ENCODE assay signal across 8 mouse cellular contexts in genomic region chr2:38578602-38579521, GRCm38 (mm10).
DNase-seq lines count a peak whose midpoint lies in the region; ATAC-seq lines count a peak whose summit lies in the region.

No protein-coding gene starts in this region.

- H3K4me1 ChIP-seq in hindbrain, embryonic 11.5 days (replicated peaks; ENCODE audit: control insufficient read depth, insufficient read depth, low read length): peaks cover 9% of the 10 kb centered on the region
- peaks cover 18% of the 10 kb centered on the region; the same call in 1 of the 2 replicates for H3K4me1 ChIP-seq in heart, embryonic 10.5 days

- H3K27me3 ChIP-seq in hindbrain, embryonic 11.5 days (ENCODE audit: control insufficient read depth, insufficient read depth, low read length): no peaks in the 10 kb centered on the region
- H3K27me3 ChIP-seq in heart, embryonic 10.5 days (ENCODE audit: insufficient read depth, poor library complexity, severe bottlenecking): no peaks in the 10 kb centered on the region

- no peaks in the 10 kb centered on the region for H3K9me3 ChIP-seq in hindbrain, embryonic 11.5 days (ENCODE audit: control insufficient read depth, low read length)
- H3K9me3 ChIP-seq in heart, embryonic 10.5 days: no peaks in the 10 kb centered on the region

- peak; percentile 12 for DNase-seq in kidney, postnatal 14 days
- no peak for DNase-seq in kidney, postnatal 36 days
- peak; percentile 34 for DNase-seq in hindbrain, embryonic 11.5 days (ENCODE audit: low spot score)
- peak; percentile 67 for DNase-seq in lung, postnatal 14 days
- DNase-seq in right cerebral cortex, postnatal 25 days: peak; percentile 65
- no peak for DNase-seq in spleen, postnatal 4 days (ENCODE audit: low spot score in 2 of 2)
- DNase-seq in embryo, embryonic 11 days: no peak
- no peak for DNase-seq in heart, embryonic 10.5 days (ENCODE audit: low spot score)

- WGBS in hindbrain, embryonic 11.5 days: 56% methylated on average over 13 of the region's 13 CpGs
- 66% methylated on average over 13 of the region's 13 CpGs for WGBS in heart, embryonic 10.5 days

- no peak overlapping the region for H3K4me3 ChIP-seq in hindbrain, embryonic 11.5 days (ENCODE audit: low read depth, low read length)
- no peak overlapping the region for H3K4me3 ChIP-seq in heart, embryonic 10.5 days

- H3K36me3 ChIP-seq in hindbrain, embryonic 11.5 days (ENCODE audit: control insufficient read depth, insufficient read depth, low read length): no peaks in the 10 kb centered on the region
- H3K36me3 ChIP-seq in heart, embryonic 10.5 days: peaks cover 61% of the 10 kb centered on the region

- peak; percentile 52; the same call in 1 of the 2 replicates for ATAC-seq in hindbrain, embryonic 11.5 days (ENCODE audit: low FRiP score)

- peak overlapping the region; percentile 85 for H3K27ac ChIP-seq in hindbrain, embryonic 11.5 days (ENCODE audit: low read depth, low read length)
- no peak overlapping the region for H3K27ac ChIP-seq in heart, embryonic 10.5 days

- no peak overlapping the region for H3K9ac ChIP-seq in hindbrain, embryonic 11.5 days (ENCODE audit: low read depth, low read length)

- H3K4me2 ChIP-seq in hindbrain, embryonic 11.5 days (replicated peaks; ENCODE audit: low read depth, low read length): no peak overlapping the region

Comparison
In these comparisons a context has a peak if more than half of its experiments do, and no peak if none do; other contexts are left out.
1. DNase-seq: peak in kidney, postnatal 14 days (single experiment), hindbrain, embryonic 11.5 days (single experiment), lung, postnatal 14 days (single experiment) and right cerebral cortex, postnatal 25 days (single experiment); none in kidney, postnatal 36 days (0 of 2), spleen, postnatal 4 days (0 of 2), embryo, embryonic 11 days (single experiment) and heart, embryonic 10.5 days (single experiment).